Mouse (Mus musculus): ENCODE measurements at regions not wholly inside any gene's neighbourhood (a gene's known extent, or its start where the extent isn't known, plus 50 kb on each side); places are given as distances from the start of the nearest gene placed in this dataset.

DNA sequence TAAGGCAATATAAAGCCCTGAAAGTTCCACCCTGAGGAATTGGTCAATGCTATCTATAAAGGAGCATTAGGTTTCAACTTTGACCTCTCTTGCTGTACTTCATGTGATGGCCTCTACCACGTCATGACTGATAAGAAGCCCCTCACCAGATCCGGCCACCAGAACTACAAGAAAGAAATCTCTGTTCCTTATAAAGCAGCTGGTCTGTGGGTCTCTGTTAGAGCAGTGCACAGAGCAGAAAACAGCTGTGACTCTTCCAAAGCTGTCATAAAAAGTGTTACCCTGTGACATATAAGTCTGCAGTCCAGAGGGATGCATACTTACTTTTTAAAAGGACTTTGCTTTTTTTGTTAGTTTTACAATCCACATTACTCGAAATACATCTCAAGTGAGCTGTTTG is 111.1 kb upstream of the Slc22a23 start:
- Histone ChIP-seq H3K4me3 (no peak overlapping the region), H3K27ac (replicated peaks) (no peak overlapping the region), H3K4me2 (no peak overlapping the region), H3K4me1 (replicated peaks) (no peaks in the 10 kb centered on the region), H3K36me3 (no peaks in the 10 kb centered on the region), H3K27me3 (no peaks in the 10 kb centered on the region), H3K9me3 (no peaks in the 10 kb centered on the region), H3K9ac (no peak overlapping the region)
- 82% methylated on average over 3 of the region's 3 CpGs for whole genome bisulfite sequencing
- no peak for ATAC-seq (ENCODE audit: low read depth)

- Histone ChIP-seq H3K27ac (replicated peaks) (no peak overlapping the region), H3K27me3 (no peaks in the 10 kb centered on the region), H3K36me3 (no peaks in the 10 kb centered on the region), H3K4me2 (no peak overlapping the region), H3K4me3 (no peak overlapping the region), H3K9me3 (no peaks in the 10 kb centered on the region), H3K9ac (no peak overlapping the region), H3K4me1 (replicated peaks) (no peaks in the 10 kb centered on the region)
- no peak for ATAC-seq (ENCODE audit: low read depth)
Measured at GRCm38 (mm10) chr13:34446806-34447205, 101.8 kb upstream of the Slc22a23 start.

- 57% methylated on average over 8 of the region's 8 CpGs for WGBS
- Histone ChIP-seq H3K9me3 (no peaks in the 10 kb centered on the region), H3K9ac (no peak overlapping the region), H3K4me1 (replicated peaks) (no peaks in the 10 kb centered on the region), H3K27ac (replicated peaks) (no peak overlapping the region), H3K36me3 (no peaks in the 10 kb centered on the region), H3K4me3 (no peak overlapping the region), H3K4me2 (no peak overlapping the region), H3K27me3 (no peaks in the 10 kb centered on the region)
- ATAC-seq (ENCODE audit: low read depth) = no peak
Measured at GRCm38 (mm10) chr13:34446327-34446726, 101.3 kb upstream of the Slc22a23 start.

DNA sequence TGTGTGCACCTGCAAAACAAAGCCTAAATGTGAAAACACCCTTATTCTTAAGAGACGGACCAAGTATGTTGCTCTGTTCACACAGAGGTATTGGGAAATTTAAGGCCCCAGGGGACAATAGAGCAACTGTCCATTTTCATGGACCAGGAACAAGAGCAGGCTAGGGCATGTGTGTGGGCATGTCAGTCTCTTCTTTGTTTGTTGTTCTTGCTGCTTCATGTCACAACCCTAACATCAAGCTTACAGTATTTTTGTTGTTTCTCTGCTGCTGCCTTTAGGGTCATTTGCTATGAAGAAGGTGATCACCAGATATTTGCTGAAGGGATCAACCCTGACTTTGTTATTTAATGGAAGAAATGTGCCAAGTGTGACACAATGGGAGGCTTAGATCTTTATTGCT is 96.4 kb upstream of the Slc22a23 start:
- WGBS = 28% methylated on average over 1 of the region's 1 CpGs
- Histone ChIP-seq H3K4me1 (replicated peaks) (0 out of 2 replicates have a peak, but pooled peaks cover 8% of the 10 kb centered on the region), H3K9ac (no peak overlapping the region), H3K27ac (replicated peaks) (no peak overlapping the region), H3K9me3 (no peaks in the 10 kb centered on the region), H3K36me3 (no peaks in the 10 kb centered on the region), H3K27me3 (no peaks in the 10 kb centered on the region), H3K4me3 (no peak overlapping the region), H3K4me2 (no peak overlapping the region)
- ATAC-seq (ENCODE audit: low read depth) = no peak

DNA sequence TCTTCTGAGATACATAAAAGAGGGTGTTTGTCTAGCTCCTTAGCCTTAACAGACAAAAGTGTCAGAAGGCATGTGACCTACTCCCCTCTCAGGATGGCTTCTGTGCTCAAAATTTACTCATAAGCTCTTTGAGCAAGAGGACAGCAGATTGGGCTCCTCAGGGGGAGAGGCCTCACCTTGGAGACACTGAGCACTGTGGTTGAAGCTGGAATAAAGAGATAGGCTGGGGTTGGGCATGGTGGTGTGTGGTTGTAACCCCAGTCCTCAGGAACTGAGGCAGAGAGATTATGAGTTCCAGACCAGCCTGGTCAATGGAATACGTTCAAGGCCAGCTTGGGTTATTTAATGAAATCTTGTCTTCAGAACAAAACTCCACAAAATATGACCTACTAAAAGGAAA is 82.5 kb upstream of the Slc22a23 start:
- H3K27me3 ChIP-seq = 0 out of 2 replicates have a peak, but pooled peaks cover 3% of the 10 kb centered on the region
- H3K36me3 ChIP-seq = no peaks in the 10 kb centered on the region
- H3K27ac ChIP-seq (replicated peaks) = no peak overlapping the region
- no peaks in the 10 kb centered on the region for H3K9me3 ChIP-seq
- no peak overlapping the region for H3K9ac ChIP-seq
- no peak overlapping the region for H3K4me3 ChIP-seq
- no peak overlapping the region for H3K4me2 ChIP-seq
- ATAC-seq (ENCODE audit: low read depth) = no peak
- WGBS = 97% methylated on average over 1 of the region's 1 CpGs
- H3K4me1 ChIP-seq (replicated peaks) = no peaks in the 10 kb centered on the region

DNA sequence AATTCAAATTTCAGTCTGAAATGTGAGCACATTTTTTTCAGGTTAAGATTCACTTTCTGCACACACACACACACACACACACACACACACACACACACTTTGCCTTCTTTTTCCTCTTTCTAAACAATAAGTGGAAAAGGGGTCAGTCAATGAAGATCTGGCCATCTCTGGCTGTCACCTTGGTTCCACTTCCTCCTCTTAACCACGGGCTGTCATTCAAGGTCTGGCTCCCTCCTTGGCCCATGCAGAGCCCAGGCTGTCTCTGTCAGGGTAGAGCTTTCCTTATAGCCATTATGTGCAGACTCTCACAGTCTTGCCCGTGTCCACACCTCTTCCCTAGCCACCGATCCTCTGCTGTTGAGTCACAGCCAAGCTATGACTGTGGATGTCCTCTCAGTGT is 79.9 kb upstream of the Slc22a23 start:
- Histone ChIP-seq H3K36me3 (no peaks in the 10 kb centered on the region), H3K27ac (replicated peaks) (no peak overlapping the region), H3K4me3 (no peak overlapping the region), H3K27me3 (0 out of 2 replicates have a peak, but pooled peaks cover 3% of the 10 kb centered on the region), H3K4me1 (replicated peaks) (peaks cover 23% of the 10 kb centered on the region), H3K4me2 (no peak overlapping the region), H3K9me3 (no peaks in the 10 kb centered on the region), H3K9ac (no peak overlapping the region)
- no peak for ATAC-seq (ENCODE audit: low read depth)
- WGBS = 79% methylated on average over 3 of the region's 3 CpGs

GRCm38 (mm10) chr13:34421644-34422043 is 76.7 kb upstream of the Slc22a23 start:
- no peak overlapping the region for H3K4me2 ChIP-seq
- H3K36me3 ChIP-seq = no peaks in the 10 kb centered on the region
- H3K4me1 ChIP-seq (replicated peaks) = peaks cover 23% of the 10 kb centered on the region
- no peak overlapping the region for H3K9ac ChIP-seq
- peak; percentile 8; the same call in 1 of the 2 replicates for ATAC-seq (ENCODE audit: low read depth)
- H3K9me3 ChIP-seq = no peaks in the 10 kb centered on the region
- no peak overlapping the region for H3K4me3 ChIP-seq
- WGBS = 51% methylated on average over 3 of the region's 3 CpGs
- H3K27me3 ChIP-seq = 0 out of 2 replicates have a peak, but pooled peaks cover 3% of the 10 kb centered on the region
- no peak overlapping the region for H3K27ac ChIP-seq (replicated peaks)

GRCm38 (mm10) chr13:34420341-34421156 is 75.6 kb upstream of the Slc22a23 start:
- no peak overlapping the region for H3K9ac ChIP-seq
- no peak overlapping the region for H3K4me2 ChIP-seq
- no peak overlapping the region for H3K27ac ChIP-seq (replicated peaks)
- no peaks in the 10 kb centered on the region for H3K36me3 ChIP-seq
- peak; percentile 60; the same call in 1 of the 2 replicates for ATAC-seq (ENCODE audit: low read depth)
- H3K4me3 ChIP-seq = no peak overlapping the region
- WGBS = 48% methylated on average over 8 of the region's 8 CpGs
- H3K4me1 ChIP-seq (replicated peaks) = peaks cover 23% of the 10 kb centered on the region
- 0 out of 2 replicates have a peak, but pooled peaks cover 3% of the 10 kb centered on the region for H3K27me3 ChIP-seq
- no peaks in the 10 kb centered on the region for H3K9me3 ChIP-seq

- H3K36me3 ChIP-seq = no peaks in the 10 kb centered on the region
- H3K27me3 ChIP-seq = 0 out of 2 replicates have a peak, but pooled peaks cover 3% of the 10 kb centered on the region
- WGBS = 78% methylated on average over 3 of the region's 3 CpGs
- no peaks in the 10 kb centered on the region for H3K9me3 ChIP-seq
- no peak overlapping the region for H3K4me3 ChIP-seq
- ATAC-seq (ENCODE audit: low read depth) = no peak
- H3K27ac ChIP-seq (replicated peaks) = no peak overlapping the region
- H3K9ac ChIP-seq = no peak overlapping the region
- peaks cover 23% of the 10 kb centered on the region for H3K4me1 ChIP-seq (replicated peaks)
- H3K4me2 ChIP-seq = no peak overlapping the region
Measured at GRCm38 (mm10) chr13:34419061-34419460, 74.1 kb upstream of the Slc22a23 start.

- no peak for ATAC-seq (ENCODE audit: low read depth)
- H3K4me3 ChIP-seq = no peak overlapping the region
Measured at GRCm38 (mm10) chr13:34416603-34417002, 71.6 kb upstream of the Slc22a23 start.

GRCm38 (mm10) chr13:34414533-34414932 is 69.6 kb upstream of the Slc22a23 start:
- Histone ChIP-seq H3K4me2 (no peak overlapping the region), H3K4me1 (replicated peaks) (no peaks in the 10 kb centered on the region), H3K9ac (no peak overlapping the region), H3K4me3 (no peak overlapping the region), H3K36me3 (no peaks in the 10 kb centered on the region), H3K27me3 (no peaks in the 10 kb centered on the region), H3K9me3 (no peaks in the 10 kb centered on the region), H3K27ac (replicated peaks) (no peak overlapping the region)
- 95% methylated on average over 2 of the region's 2 CpGs for WGBS
- ATAC-seq (ENCODE audit: low read depth) = no peak

More at GRCm38 (mm10) chr13:34416603-34417002, 71.6 kb upstream of the Slc22a23 start:
- peaks cover 17% of the 10 kb centered on the region for H3K4me1 ChIP-seq (replicated peaks)
- WGBS = 67% methylated on average over 2 of the region's 2 CpGs
- H3K36me3 ChIP-seq = no peaks in the 10 kb centered on the region
- H3K9me3 ChIP-seq = no peaks in the 10 kb centered on the region
- no peak overlapping the region for H3K4me2 ChIP-seq
- no peak overlapping the region for H3K9ac ChIP-seq
- H3K27me3 ChIP-seq = no peaks in the 10 kb centered on the region
- no peak overlapping the region for H3K27ac ChIP-seq (replicated peaks)

DNA sequence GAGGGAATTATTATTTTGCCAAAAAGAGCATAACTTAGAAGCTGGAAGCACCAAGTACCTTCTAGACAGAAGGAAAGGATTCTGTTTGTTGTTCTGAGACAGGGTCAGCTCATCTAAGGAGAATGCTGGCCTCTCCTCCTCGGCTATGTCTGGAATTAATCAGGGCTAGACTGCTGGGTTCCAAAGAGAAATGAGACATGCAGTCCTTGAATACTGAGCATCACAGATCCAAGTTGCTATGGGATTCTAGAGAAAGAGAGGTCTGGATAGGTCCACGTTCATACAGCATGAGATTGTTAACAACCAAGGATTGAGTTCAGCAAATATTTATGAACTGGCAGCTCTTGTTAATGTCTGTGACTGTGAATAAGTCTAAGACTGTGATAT is 63.7 kb upstream of the Slc22a23 start:
- no peaks in the 10 kb centered on the region for H3K36me3 ChIP-seq
- 52% methylated on average over 2 of the region's 2 CpGs for WGBS
- H3K4me1 ChIP-seq (replicated peaks) = no peaks in the 10 kb centered on the region
- no peaks in the 10 kb centered on the region for H3K27me3 ChIP-seq
- no peaks in the 10 kb centered on the region for H3K9me3 ChIP-seq
- no peak for ATAC-seq (ENCODE audit: low read depth)
- no peak overlapping the region for H3K27ac ChIP-seq (replicated peaks)
- no peak overlapping the region for H3K4me3 ChIP-seq
- H3K4me2 ChIP-seq = no peak overlapping the region
- no peak overlapping the region for H3K9ac ChIP-seq

Data from neural tube, embryonic 13.5 days (tissue).